Mouse (Mus musculus): ENCODE measurements around the gene Alox12.

Alox12 gene

GRCm38 (mm10) chr11:70220731-70221602, 34.2 kb downstream of the Alox12 start, which contains the start of gene Slc16a13:
Slc16a13 (minus strand) TSS chr11:70221064.
- no peak for DNase-seq (ENCODE audit: low read depth)

- no peak for DNase-seq (ENCODE audit: low read depth)
These were observed 34.8 kb downstream of the Alox12 start for GRCm38 (mm10) chr11:70220323-70220722.

GRCm38 (mm10) chr11:70219873-70220272, 35.3 kb downstream of the Alox12 start:
- no peak for DNase-seq (ENCODE audit: low read depth)

- no peak for DNase-seq (ENCODE audit: low read depth)
These were observed 36.2 kb downstream of the Alox12 start for GRCm38 (mm10) chr11:70218741-70219470.

- DNase-seq (ENCODE audit: low read depth), result no peak
These were observed 37.1 kb downstream of the Alox12 start for GRCm38 (mm10) chr11:70218039-70218438.

- DNase-seq (ENCODE audit: low read depth), result no peak
These were observed 39.0 kb downstream of the Alox12 start for GRCm38 (mm10) chr11:70216103-70216502.

- DNase-seq (ENCODE audit: low read depth), result no peak
These were observed 39.9 kb downstream of the Alox12 start for GRCm38 (mm10) chr11:70215301-70215700.

- no peak for DNase-seq (ENCODE audit: low read depth)
These were observed 40.3 kb downstream of the Alox12 start for GRCm38 (mm10) chr11:70214856-70215209.

- DNase-seq (ENCODE audit: low read depth), result no peak
These were observed 40.8 kb downstream of the Alox12 start for GRCm38 (mm10) chr11:70214191-70214855.

GRCm38 (mm10) chr11:70213736-70214135, 41.4 kb downstream of the Alox12 start:
- DNase-seq (ENCODE audit: low read depth), result no peak

- DNase-seq (ENCODE audit: low read depth), result no peak
These were observed 42.3 kb downstream of the Alox12 start for GRCm38 (mm10) chr11:70212896-70213295.

GRCm38 (mm10) chr11:70212423-70212822, 42.7 kb downstream of the Alox12 start, which contains the start of gene Slc16a11:
Slc16a11 (plus strand) TSS chr11:70212752.
- DNase-seq (ENCODE audit: low read depth), result no peak

- DNase-seq (ENCODE audit: low read depth), result no peak
These were observed 43.2 kb downstream of the Alox12 start for GRCm38 (mm10) chr11:70211972-70212371.

GRCm38 (mm10) chr11:70210681-70211080, 44.5 kb downstream of the Alox12 start:
- DNase-seq (ENCODE audit: low read depth), result no peak

- DNase-seq (ENCODE audit: low read depth), result no peak
These were observed 46.3 kb downstream of the Alox12 start for GRCm38 (mm10) chr11:70208778-70209388.

GRCm38 (mm10) chr11:70207283-70207682, 47.9 kb downstream of the Alox12 start:
- DNase-seq (ENCODE audit: low read depth), result no peak

- DNase-seq (ENCODE audit: low read depth), result no peak
These were observed 48.4 kb downstream of the Alox12 start for GRCm38 (mm10) chr11:70206801-70207200.

GRCm38 (mm10) chr11:70201691-70202090, 53.5 kb downstream of the Alox12 start:
- no peak for DNase-seq (ENCODE audit: low read depth)

GRCm38 (mm10) chr11:70200036-70200608, 55.0 kb downstream of the Alox12 start:
- no peak for DNase-seq (ENCODE audit: low read depth)

GRCm38 (mm10) chr11:70199107-70199506, 56.0 kb downstream of the Alox12 start:
- DNase-seq (ENCODE audit: low read depth), result no peak

GRCm38 (mm10) chr11:70198332-70198731, 56.8 kb downstream of the Alox12 start:
- peak; percentile 93 for DNase-seq (ENCODE audit: low read depth)

All from fibroblast of lung, adult 2 months (primary cell).